ENCODE assay signal across 1 mouse cellular context in genomic region chr7:19713598-19713997, GRCm38 (mm10).
TF ChIP-seq lines count a peak whose summit lies in the region.

No protein-coding gene starts in this region.

TF ChIP-seq in ES-E14, 5 proteins besides CTCF, POLR2A, EP300 and RAD21 (continued from another document):
- TF ChIP-seq CHD2 (IDR thresholded peaks at IDR 0.05; ENCODE audit: low read depth, low read length) (no peak), MAFK (IDR thresholded peaks at IDR 0.05; ENCODE audit: insufficient read depth, low read depth, low read length) (no peak)
TF ChIP-seq in ES-E14: peak in this region for 0.
